Mouse (Mus musculus): ENCODE measurements around the gene Gm45234. TPM values are rescaled to one million over a fixed set of nuclear protein-coding genes. Genes with fewer than 3 reads are reported as not detected.

Gene Gm45234
- polyA plus RNA-seq, 1 experiment from 2014 or later: not detected

GRCm38 (mm10) chr6:124780917-124781316 is 25.1 kb upstream of the Gm45234 start:
- no peak for DNase-seq (ENCODE audit: low spot score)
- 92% methylated on average over 7 of the region's 7 CpGs for WGBS
- Histone ChIP-seq H3K4me1 (peaks cover 25% of the 10 kb centered on the region), H3K4me3 (no peak overlapping the region), H3K27me3 (replicated peaks; ENCODE audit: low read depth, poor library complexity, severe bottlenecking) (peaks cover 26% of the 10 kb centered on the region), H3K27ac (replicated peaks) (no peak overlapping the region), H3K36me3 (replicated peaks) (no peaks in the 10 kb centered on the region), H3K9me3 (no peaks in the 10 kb centered on the region)

- peak overlapping the region; percentile 58 for H3K4me3 ChIP-seq
- H3K27ac ChIP-seq (replicated peaks): peak overlapping the region; percentile 52; the same call in 1 of the 2 replicates
- DNase-seq (ENCODE audit: low spot score): peak; percentile 57
- 3% methylated on average over 10 of the region's 10 CpGs for WGBS
- H3K4me1 ChIP-seq: peaks cover 25% of the 10 kb centered on the region
- H3K9me3 ChIP-seq: no peaks in the 10 kb centered on the region
- H3K27me3 ChIP-seq (replicated peaks; ENCODE audit: low read depth, poor library complexity, severe bottlenecking): peaks cover 26% of the 10 kb centered on the region
- no peaks in the 10 kb centered on the region for H3K36me3 ChIP-seq (replicated peaks)
Measured at GRCm38 (mm10) chr6:124779984-124780416, 24.2 kb upstream of the Gm45234 start.

- no peaks in the 10 kb centered on the region for H3K9me3 ChIP-seq
- WGBS: 2% methylated on average over 23 of the region's 23 CpGs
- H3K27ac ChIP-seq (replicated peaks): peak within 1 kb of the TSS; percentile 52; the same call in 1 of the 2 replicates
Measured at GRCm38 (mm10) chr6:124779222-124779983, 23.6 kb upstream of the Gm45234 start, which contains the start of gene Lrrc23. TSS of gene Lrrc23 (minus strand) at chr6:124779727.

GRCm38 (mm10) chr6:124770511-124770910 is 14.7 kb upstream of the Gm45234 start:
- Histone ChIP-seq H3K36me3 (replicated peaks) (no peaks in the 10 kb centered on the region), H3K4me1 (peaks cover 33% of the 10 kb centered on the region), H3K27ac (replicated peaks) (no peak overlapping the region), H3K4me3 (0 out of 2 replicates have a peak overlapping the region, but pooled peaks have one; percentile 1), H3K9me3 (no peaks in the 10 kb centered on the region), H3K27me3 (replicated peaks; ENCODE audit: low read depth, poor library complexity, severe bottlenecking) (peaks cover 84% of the 10 kb centered on the region)
- no peak for DNase-seq (ENCODE audit: low spot score)
- 87% methylated on average over 15 of the region's 15 CpGs for WGBS

More at GRCm38 (mm10) chr6:124779222-124779983, 23.6 kb upstream of the Gm45234 start, which contains the start of gene Lrrc23:
- Histone ChIP-seq H3K36me3 (replicated peaks) (no peaks in the 10 kb centered on the region), H3K27me3 (replicated peaks; ENCODE audit: low read depth, poor library complexity, severe bottlenecking) (peaks cover 26% of the 10 kb centered on the region), H3K4me3 (peak within 1 kb of the TSS; percentile 58), H3K4me1 (peaks cover 25% of the 10 kb centered on the region)
- DNase-seq (ENCODE audit: low spot score): peak; percentile 65

- Histone ChIP-seq H3K36me3 (replicated peaks) (no peaks in the 10 kb centered on the region), H3K27ac (replicated peaks) (peak overlapping the region; percentile 71; the same call in 1 of the 2 replicates), H3K4me1 (peaks cover 33% of the 10 kb centered on the region), H3K9me3 (no peaks in the 10 kb centered on the region), H3K27me3 (replicated peaks; ENCODE audit: low read depth, poor library complexity, severe bottlenecking) (peaks cover 84% of the 10 kb centered on the region), H3K4me3 (peak overlapping the region; percentile 64)
- WGBS: 60% methylated on average over 7 of the region's 7 CpGs
- DNase-seq (ENCODE audit: low spot score): no peak
Measured at GRCm38 (mm10) chr6:124770013-124770412, 14.2 kb upstream of the Gm45234 start.

GRCm38 (mm10) chr6:124769101-124769765 is 13.4 kb upstream of the Gm45234 start, which contains the start of gene Eno2:
TSS of gene Eno2 (minus strand) at chr6:124769673.
- Histone ChIP-seq H3K4me3 (peak within 1 kb of the TSS; percentile 64), H3K27me3 (replicated peaks; ENCODE audit: low read depth, poor library complexity, severe bottlenecking) (peaks cover 85% of the 10 kb centered on the region), H3K27ac (replicated peaks) (peak within 1 kb of the TSS; percentile 71), H3K36me3 (replicated peaks) (no peaks in the 10 kb centered on the region), H3K9me3 (no peaks in the 10 kb centered on the region), H3K4me1 (peaks cover 33% of the 10 kb centered on the region)
- under 1% methylated on average over 54 of the region's 54 CpGs for WGBS
- DNase-seq (ENCODE audit: low spot score): peak; percentile 79

- peak overlapping the region; percentile 64 for H3K4me3 ChIP-seq
- no peaks in the 10 kb centered on the region for H3K9me3 ChIP-seq
- WGBS: 4% methylated on average over 9 of the region's 9 CpGs
- peaks cover 33% of the 10 kb centered on the region for H3K4me1 ChIP-seq
- peaks cover 85% of the 10 kb centered on the region for H3K27me3 ChIP-seq (replicated peaks; ENCODE audit: low read depth, poor library complexity, severe bottlenecking)
- no peak for DNase-seq (ENCODE audit: low spot score)
- H3K27ac ChIP-seq (replicated peaks): peak overlapping the region; percentile 51
- H3K36me3 ChIP-seq (replicated peaks): no peaks in the 10 kb centered on the region
Measured at GRCm38 (mm10) chr6:124768704-124769044, 12.9 kb upstream of the Gm45234 start.

GRCm38 (mm10) chr6:124767920-124768703 is 12.3 kb upstream of the Gm45234 start:
- peaks cover 86% of the 10 kb centered on the region for H3K27me3 ChIP-seq (replicated peaks; ENCODE audit: low read depth, poor library complexity, severe bottlenecking)
- no peaks in the 10 kb centered on the region for H3K36me3 ChIP-seq (replicated peaks)
- peaks cover 33% of the 10 kb centered on the region for H3K4me1 ChIP-seq
- no peaks in the 10 kb centered on the region for H3K9me3 ChIP-seq
- peak overlapping the region; percentile 64 for H3K4me3 ChIP-seq
- peak overlapping the region; percentile 51 for H3K27ac ChIP-seq (replicated peaks)
- 20% methylated on average over 19 of the region's 19 CpGs for WGBS
- peak; percentile 38 for DNase-seq (ENCODE audit: low spot score)

- 25% methylated on average over 4 of the region's 4 CpGs for WGBS
- peak overlapping the region; percentile 11; the same call in 1 of the 2 replicates for H3K4me3 ChIP-seq
- H3K4me1 ChIP-seq: peaks cover 33% of the 10 kb centered on the region
- no peaks in the 10 kb centered on the region for H3K9me3 ChIP-seq
- peaks cover 86% of the 10 kb centered on the region for H3K27me3 ChIP-seq (replicated peaks; ENCODE audit: low read depth, poor library complexity, severe bottlenecking)
- peak overlapping the region; percentile 40 for H3K27ac ChIP-seq (replicated peaks)
- DNase-seq (ENCODE audit: low spot score): no peak
- H3K36me3 ChIP-seq (replicated peaks): no peaks in the 10 kb centered on the region
Measured at GRCm38 (mm10) chr6:124767536-124767919, 11.7 kb upstream of the Gm45234 start.

GRCm38 (mm10) chr6:124765951-124766350 is 10.1 kb upstream of the Gm45234 start:
- WGBS: 81% methylated on average over 7 of the region's 7 CpGs
- DNase-seq (ENCODE audit: low spot score): no peak
- H3K27me3 ChIP-seq (replicated peaks; ENCODE audit: low read depth, poor library complexity, severe bottlenecking): peaks cover 80% of the 10 kb centered on the region
- no peak overlapping the region for H3K4me3 ChIP-seq
- no peaks in the 10 kb centered on the region for H3K36me3 ChIP-seq (replicated peaks)
- H3K27ac ChIP-seq (replicated peaks): no peak overlapping the region
- H3K4me1 ChIP-seq: peaks cover 33% of the 10 kb centered on the region
- no peaks in the 10 kb centered on the region for H3K9me3 ChIP-seq

- peak; percentile 87 for DNase-seq (ENCODE audit: low spot score)
- Histone ChIP-seq H3K27me3 (replicated peaks; ENCODE audit: low read depth, poor library complexity, severe bottlenecking) (peaks cover 24% of the 10 kb centered on the region; the same call in 1 of the 2 replicates), H3K27ac (replicated peaks) (peak overlapping the region; percentile 98), H3K4me1 (peaks cover 45% of the 10 kb centered on the region), H3K4me3 (peak overlapping the region; percentile 81), H3K36me3 (replicated peaks) (no peaks in the 10 kb centered on the region), H3K9me3 (no peaks in the 10 kb centered on the region)
- 3% methylated on average over 5 of the region's 5 CpGs for WGBS
Measured at GRCm38 (mm10) chr6:124759259-124759658, 3.4 kb upstream of the Gm45234 start.

- Histone ChIP-seq H3K27me3 (replicated peaks; ENCODE audit: low read depth, poor library complexity, severe bottlenecking) (peaks cover 19% of the 10 kb centered on the region; the same call in 1 of the 2 replicates), H3K27ac (replicated peaks) (peak overlapping the region; percentile 98), H3K4me3 (peak overlapping the region; percentile 81), H3K9me3 (no peaks in the 10 kb centered on the region), H3K4me1 (peaks cover 46% of the 10 kb centered on the region), H3K36me3 (replicated peaks) (no peaks in the 10 kb centered on the region)
- no peak for DNase-seq (ENCODE audit: low spot score)
- 56% methylated on average over 2 of the region's 2 CpGs for WGBS
Measured at GRCm38 (mm10) chr6:124758849-124759232, 3.0 kb upstream of the Gm45234 start.
